Mouse (Mus musculus): Measurements from ENCODE around the gene Gm49321.

Gm49321 gene

DNA sequence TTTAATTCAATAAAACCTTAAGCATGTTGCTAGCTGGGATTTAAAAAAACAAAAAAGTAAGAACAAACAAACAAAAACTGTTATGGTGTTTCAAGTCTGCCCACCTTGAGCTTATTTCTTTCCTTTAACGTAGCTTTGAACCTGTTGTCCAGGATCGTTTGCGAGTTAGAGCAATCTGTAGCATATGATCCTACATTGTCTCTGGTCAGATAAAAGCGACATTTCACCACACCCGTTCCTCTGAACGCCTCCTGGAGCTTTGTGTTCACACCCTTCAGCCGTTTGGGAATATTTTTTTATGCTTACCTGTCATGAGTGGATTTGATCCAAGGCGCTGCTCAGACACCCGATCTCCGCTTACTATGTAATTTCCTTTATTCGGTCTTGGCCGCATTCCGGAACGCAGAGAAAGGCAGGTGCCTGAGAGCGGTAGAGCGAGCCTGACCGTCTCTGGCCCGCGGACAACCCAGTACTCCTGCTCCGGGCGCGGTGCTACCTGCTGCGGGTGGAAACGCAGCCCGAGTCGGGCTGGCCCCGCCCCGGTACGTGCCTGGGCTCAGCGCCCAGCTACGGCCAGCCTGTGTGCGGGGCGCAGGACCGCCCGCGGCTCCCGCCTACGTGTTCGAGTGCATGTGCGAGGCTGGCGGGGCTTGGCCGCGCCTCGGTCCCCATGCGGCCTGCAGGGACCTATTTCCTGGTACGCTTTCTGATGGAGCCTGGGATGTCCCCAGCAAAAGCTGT lies 12.0 kb downstream of the Gm49321 start:
- DNase-seq = peak; percentile 54 to 72

GRCm38 (mm10) chr12:73952879-73953278 lies 15.4 kb downstream of the Gm49321 start:
- peak; percentile 45 to 55 for DNase-seq

GRCm38 (mm10) chr12:73953420-73954186 lies 16.1 kb downstream of the Gm49321 start:
- DNase-seq = no peak

DNA sequence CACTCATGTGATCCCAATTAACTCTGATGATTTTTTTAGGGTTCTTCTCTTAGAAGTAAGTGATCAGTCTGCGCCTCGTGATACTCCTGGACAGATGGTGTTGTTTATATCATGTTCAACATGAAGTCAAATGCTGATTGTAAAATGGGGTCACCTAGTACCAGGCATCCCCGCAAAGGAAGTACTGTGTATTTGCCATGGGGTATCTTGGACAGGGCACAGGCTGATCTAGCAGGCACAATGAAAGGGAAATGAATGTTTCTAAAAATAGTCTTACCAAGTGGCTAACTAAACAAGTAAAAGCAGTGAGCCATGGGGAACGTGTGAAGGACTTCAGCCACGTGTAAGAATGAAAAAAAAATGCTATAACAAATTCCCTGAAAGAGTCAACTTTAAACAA lies 17.3 kb downstream of the Gm49321 start:
- DNase-seq = no peak

- no peak for DNase-seq
These were observed 20.2 kb downstream of the Gm49321 start for GRCm38 (mm10) chr12:73957676-73958075.

DNA sequence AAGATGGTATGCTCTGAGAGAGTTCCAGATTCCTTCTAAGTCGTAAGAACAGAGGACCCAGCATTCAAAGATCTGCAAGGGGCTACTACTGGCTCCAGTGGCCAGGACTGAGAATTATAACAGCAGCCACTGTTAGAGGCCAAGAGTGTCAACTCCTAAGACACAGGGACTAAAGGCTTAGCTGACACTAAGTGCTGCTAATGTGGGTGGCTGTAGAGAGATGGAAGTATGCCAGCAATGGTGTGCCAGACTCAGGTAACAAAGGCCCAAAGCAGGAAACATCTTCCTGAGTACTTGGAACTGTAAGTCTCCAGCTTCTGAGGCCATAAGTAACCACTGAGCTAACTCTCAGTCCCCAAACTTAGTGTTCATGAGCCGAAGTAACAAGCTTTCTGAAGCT lies 21.4 kb downstream of the Gm49321 start:
- DNase-seq = no peak

GRCm38 (mm10) chr12:73964291-73965281 lies 27.1 kb downstream of the Gm49321 start, which contains the start of gene Snapc1:
Snapc1 (plus strand) TSS chr12:73964481.
- peak; percentile 98 to 99 for DNase-seq

DNA sequence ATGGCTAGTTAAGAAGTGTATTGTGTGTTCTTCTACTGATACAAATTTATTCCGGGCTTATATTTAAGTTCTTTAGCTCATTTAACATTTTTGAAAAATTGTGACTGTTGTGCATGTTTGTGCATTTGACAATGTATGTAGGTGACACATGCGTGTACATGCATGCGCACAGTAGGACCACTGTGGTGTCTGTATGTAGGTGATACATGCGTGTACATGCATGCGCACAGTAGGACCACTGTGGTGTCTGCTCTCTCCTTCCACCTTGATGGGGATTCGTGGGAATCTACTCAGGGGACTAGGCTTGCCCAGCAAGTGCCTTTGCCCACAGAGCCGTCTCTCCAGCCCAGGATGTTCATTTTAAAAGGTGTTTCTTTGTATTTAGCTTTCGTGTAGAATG lies 31.7 kb downstream of the Gm49321 start:
- DNase-seq = no peak

DNA sequence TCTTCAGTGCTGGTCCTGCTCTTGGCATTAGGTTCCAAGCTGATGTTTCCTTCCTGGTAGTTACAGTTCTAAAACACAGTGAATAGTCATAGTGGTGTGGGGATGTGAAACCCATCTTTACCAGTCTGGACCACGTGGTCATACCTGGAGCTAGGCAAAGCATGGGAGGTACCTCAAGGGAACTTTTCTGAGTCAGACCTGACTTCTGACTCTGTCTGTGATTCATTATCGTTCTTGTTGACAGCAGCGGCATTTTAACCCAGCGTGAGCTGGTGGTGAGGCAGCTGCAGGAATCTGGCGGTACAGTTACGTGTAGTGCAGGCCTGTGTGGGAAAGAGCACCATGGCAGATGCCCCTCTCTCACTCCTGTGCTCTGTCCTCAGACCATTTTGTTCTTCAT lies 37.1 kb downstream of the Gm49321 start:
- no peak for DNase-seq

GRCm38 (mm10) chr12:73978144-73978543 lies 40.7 kb downstream of the Gm49321 start:
- peak; percentile 88 to 92 for DNase-seq

DNA sequence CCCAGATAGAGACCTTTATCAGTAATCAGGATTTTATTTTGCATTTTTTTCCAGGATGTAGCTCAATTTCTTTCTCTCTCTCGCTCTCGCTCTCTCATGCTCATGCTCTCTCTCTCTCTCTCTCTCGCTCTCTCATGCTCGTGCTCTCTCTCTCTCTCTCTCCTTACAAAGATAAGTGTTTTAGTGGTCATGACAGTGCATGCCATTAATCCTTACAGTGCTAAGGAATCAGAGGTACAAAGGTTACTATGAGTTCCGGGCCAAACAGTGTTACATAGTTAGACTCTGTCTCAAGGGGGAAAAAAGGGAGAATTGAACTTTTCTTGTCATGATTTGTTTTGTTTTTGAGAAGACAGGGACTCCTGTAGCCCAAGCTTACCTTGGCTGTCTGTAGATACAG lies 42.2 kb downstream of the Gm49321 start:
- DNase-seq = no peak

DNA sequence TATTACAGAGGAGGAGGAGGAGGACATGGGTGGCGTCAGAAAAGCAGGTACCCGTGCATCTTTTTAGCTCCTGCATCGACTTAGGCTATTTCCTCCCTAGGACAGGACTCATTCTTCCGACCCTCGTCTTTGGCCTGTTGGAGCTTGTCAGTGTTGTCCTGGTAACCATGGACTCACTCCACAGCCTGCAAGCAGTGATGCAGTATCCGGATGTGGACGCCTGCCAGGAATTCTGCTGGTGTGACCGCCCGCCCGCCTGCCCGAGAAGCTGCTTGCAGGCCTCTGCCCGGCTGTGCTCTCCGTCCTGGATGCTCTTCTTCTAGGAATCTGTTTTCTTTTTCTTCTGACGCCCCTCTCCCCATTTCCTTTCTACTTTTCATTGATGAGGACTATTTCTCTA lies 45.1 kb downstream of the Gm49321 start:
- peak; percentile 93 for DNase-seq

- peak; percentile 75 to 79 for DNase-seq
These were observed 48.8 kb downstream of the Gm49321 start for GRCm38 (mm10) chr12:73986299-73986698.

DNA sequence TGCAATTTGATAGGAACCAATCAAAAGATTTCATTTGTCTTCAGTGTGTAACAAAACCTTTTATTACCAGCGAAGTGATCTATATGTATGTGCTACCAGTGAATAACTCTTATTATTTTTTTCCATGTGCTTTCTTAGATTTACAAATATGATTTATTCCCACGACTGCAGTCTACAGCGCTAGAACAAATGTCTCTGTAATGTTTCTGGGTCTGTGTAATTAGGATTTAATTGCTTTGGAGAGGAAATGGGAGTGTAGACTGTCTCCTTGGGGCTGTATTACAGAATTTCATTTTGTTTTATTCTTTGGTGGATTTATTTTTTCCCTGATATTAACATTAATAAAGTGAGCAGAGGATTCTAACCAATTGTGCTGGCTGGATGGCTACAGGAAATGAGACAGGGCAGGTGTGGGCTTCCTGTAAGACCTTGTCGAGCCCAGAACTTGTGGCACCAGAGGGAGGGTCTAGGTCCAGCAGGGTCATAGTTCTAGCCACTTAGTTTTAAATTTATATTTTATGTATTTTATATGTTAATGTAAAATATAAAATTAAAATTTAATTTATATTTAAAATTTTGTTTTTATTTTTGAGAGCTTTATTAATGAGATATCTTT lies 51.0 kb downstream of the Gm49321 start:
- DNase-seq = no peak

DNA sequence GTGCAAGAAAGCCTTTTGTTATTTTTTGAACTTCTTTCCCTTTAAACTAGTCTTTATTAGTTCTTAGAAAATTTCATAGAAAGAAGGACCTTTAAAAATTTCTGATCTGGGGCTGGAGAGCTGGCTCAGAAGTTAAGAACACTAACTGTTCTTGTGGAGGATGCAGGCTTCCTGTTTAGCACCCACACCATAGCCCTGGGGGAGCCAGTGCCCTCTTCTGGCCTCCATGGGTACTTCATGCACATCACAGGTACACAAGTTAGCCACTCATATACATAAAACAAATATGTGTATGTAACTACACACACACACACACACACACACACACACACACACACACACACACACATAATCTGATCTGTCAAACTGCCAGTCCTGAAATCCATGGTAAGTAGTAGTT lies 52.1 kb downstream of the Gm49321 start:
- peak; percentile 54 to 77 for DNase-seq

- no peak for DNase-seq
These were observed 59.4 kb downstream of the Gm49321 start for GRCm38 (mm10) chr12:73996906-73997296.

GRCm38 (mm10) chr12:73997297-73998127 lies 60.1 kb downstream of the Gm49321 start, which contains the start of gene Syt16:
Syt16 (plus strand) TSS chr12:73997661.
- DNase-seq = no peak

- DNase-seq = no peak
These were observed 60.6 kb downstream of the Gm49321 start for GRCm38 (mm10) chr12:73998128-73998456.

DNA sequence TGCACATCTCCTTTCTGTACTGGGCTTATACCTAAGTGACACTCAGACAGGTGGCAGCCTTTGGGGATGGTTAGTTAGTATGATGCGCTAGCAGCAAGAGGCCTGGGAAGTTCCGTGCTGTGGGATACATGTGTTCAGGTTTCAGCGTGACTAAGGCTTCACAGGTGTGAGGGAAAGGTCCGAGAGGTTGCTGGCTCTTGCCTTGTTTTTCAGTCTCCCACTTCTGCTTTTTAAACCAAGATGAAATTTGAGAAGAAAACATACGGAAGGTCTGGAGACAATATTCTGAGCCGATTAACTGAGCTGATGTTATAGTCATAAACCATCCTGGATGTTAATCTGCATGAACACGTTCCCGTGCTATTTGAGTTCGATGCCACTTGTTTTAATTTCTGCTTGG lies 65.0 kb downstream of the Gm49321 start:
- DNase-seq = no peak

GRCm38 (mm10) chr12:74009448-74009911 lies 72.0 kb downstream of the Gm49321 start:
- peak in 1 of 2 experiments; percentile 32 for DNase-seq

DNA sequence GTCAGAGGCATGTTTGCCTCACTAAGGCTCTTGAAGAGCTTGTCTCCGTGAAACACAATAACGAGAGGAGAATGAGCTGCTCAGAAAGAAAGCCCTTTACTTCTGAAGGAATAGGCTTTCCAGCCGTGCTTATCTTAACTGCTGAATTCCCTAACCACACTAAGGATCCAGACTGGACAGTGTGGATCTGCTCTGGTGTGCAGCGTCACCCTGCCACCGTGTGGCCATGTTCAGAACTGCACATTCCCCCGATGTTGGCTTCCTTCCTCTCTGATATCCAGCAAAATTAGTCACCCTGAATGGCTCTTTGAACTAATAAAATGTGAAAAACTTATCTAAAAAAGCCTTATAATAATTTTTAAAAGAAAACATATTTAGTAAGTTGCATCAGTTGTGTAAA lies 76.3 kb downstream of the Gm49321 start:
- peak; percentile 73 to 87 for DNase-seq
